Mouse (Mus musculus) C2C12 (cell line): ENCODE results near the gene Dkc1.

Experiments used
- CEBPB ChIP-seq: IDR thresholded peaks from one replicate; pipeline ENCODE4 v1.6.1; 2011; ENCODE audit warnings: low read depth, mild to moderate bottlenecking, control low read depth, moderate library complexity
- CTCF ChIP-seq: IDR thresholded peaks from one replicate; pipeline ENCODE4 v1.5.1; 2011; ENCODE audit not compliant: control insufficient read depth, insufficient read depth, insufficient read length
- MYOD1 ChIP-seq: IDR thresholded peaks from one replicate; pipeline ENCODE4 v1.6.1; 2011; ENCODE audit warnings: low read depth; ENCODE audit not compliant: control insufficient read depth, insufficient read length
- MYOG ChIP-seq: IDR thresholded peaks from one replicate; pipeline ENCODE4 v1.6.1; 2011; ENCODE audit not compliant: control insufficient read depth, insufficient read length; ENCODE audit errors: extremely low read depth

DNA sequence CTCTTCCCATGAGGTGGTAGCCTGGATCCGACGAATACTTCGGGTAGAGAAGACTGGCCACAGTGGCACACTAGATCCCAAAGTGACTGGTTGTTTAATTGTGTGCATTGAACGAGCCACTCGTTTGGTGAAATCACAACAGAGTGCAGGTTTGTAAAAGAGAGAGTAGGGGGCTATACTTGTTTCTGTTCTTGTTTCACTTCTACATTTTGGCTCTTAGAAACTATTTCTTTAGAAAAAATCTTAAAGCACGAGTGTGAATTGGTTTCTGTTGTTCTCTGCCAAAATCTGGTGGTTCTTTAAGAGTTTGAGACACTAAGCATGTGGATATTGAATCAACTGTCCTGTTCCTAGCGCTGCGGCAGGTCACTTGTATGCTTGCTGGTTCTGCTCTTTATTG, 3.1 kb downstream of the Dkc1 start:
- TF ChIP-seq CTCF (no peak), MYOG (no peak), MYOD1 (no peak), CEBPB (no peak)
